ENCODE assay signal across 21 mouse cellular contexts in genomic region chr12:82209753-82210152, GRCm38 (mm10). TPM values are rescaled to one million over a fixed set of nuclear protein-coding genes. Genes with fewer than 3 reads are reported as not detected.
DNase-seq lines count a peak whose midpoint lies in the region; ATAC-seq lines count a peak whose summit lies in the region.
"Had no signal": no experiment of that assay in that cellular context is flagged by ENCODE, and none has a peak within 500 bp of the region (broad histone marks: within the 10 kb centered on the region; RNA-seq: fewer than 3 reads in every experiment).

No protein-coding gene starts in this region.

- H3K4me3 ChIP-seq in liver, embryonic 12.5 days: no peak overlapping the region
- H3K4me3 ChIP-seq: embryonic facial prominence, embryonic 12.5 days; forebrain, embryonic 15.5 days; heart, embryonic 15.5 days; hindbrain, embryonic 10.5 days had no signal

- 22% methylated on average over 2 of the region's 2 CpGs for WGBS in liver, embryonic 12.5 days (ENCODE audit: insufficient replicate concordance)

- peaks cover 6% of the 10 kb centered on the region for H3K4me1 ChIP-seq in liver, embryonic 12.5 days
- H3K4me1 ChIP-seq: forebrain, embryonic 15.5 days; hindbrain, embryonic 10.5 days had no signal

- DNase-seq in 416B (ENCODE audit: low read depth): peak; percentile 83
- DNase-seq in CD4-positive, CD25-positive, alpha-beta regulatory T cell, adult 2 months (ENCODE audit: low read depth, low spot score): peak; percentile 15
- peak; percentile 24 for DNase-seq in brain, adult 2 months (ENCODE audit: low read depth, low spot score)
- DNase-seq in left cerebral cortex, postnatal 4 days: no peak
- no peak for DNase-seq in right cerebral cortex, adult 18-20 months
- DNase-seq: adrenal gland, postnatal 14 days; cerebellum, adult 2 months; cerebellum, postnatal 10 days; gastrocnemius, postnatal 36 days; heart, adult 18-20 months; heart, postnatal 14 days had no signal

- H3K36me3 ChIP-seq in liver, embryonic 12.5 days: peaks cover 5% of the 10 kb centered on the region; the same call in 1 of the 2 replicates
- H3K36me3 ChIP-seq: forebrain, embryonic 15.5 days had no signal

- intact Hi-C loops in left cerebral cortex, postnatal 4 days (cut with DNase I): no loop called here

- no peaks in the 10 kb centered on the region for H3K9me3 ChIP-seq in liver, embryonic 12.5 days (replicated peaks)
- H3K9me3 ChIP-seq: embryonic facial prominence, embryonic 12.5 days; forebrain, embryonic 15.5 days; G1E; heart, embryonic 15.5 days; hindbrain, embryonic 10.5 days had no signal

- H3K27me3 ChIP-seq in liver, embryonic 12.5 days (replicated peaks): no peaks in the 10 kb centered on the region
- H3K27me3 ChIP-seq: embryonic facial prominence, embryonic 12.5 days; forebrain, embryonic 15.5 days; heart, embryonic 15.5 days had no signal

- no peak overlapping the region for H3K4me2 ChIP-seq in liver, embryonic 12.5 days
- H3K4me2 ChIP-seq: embryonic facial prominence, embryonic 12.5 days; forebrain, embryonic 15.5 days; heart, embryonic 11.5 days; heart, embryonic 15.5 days; hindbrain, embryonic 14.5 days had no signal

- no peak overlapping the region for H3K27ac ChIP-seq in liver, embryonic 12.5 days
- H3K27ac ChIP-seq: embryonic facial prominence, embryonic 12.5 days; forebrain, embryonic 15.5 days; heart, embryonic 15.5 days; hindbrain, embryonic 10.5 days; hindbrain, embryonic 14.5 days had no signal

- 0 out of 2 replicates have a peak, but pooled peaks have one; percentile 26 for ATAC-seq in megakaryocyte-erythroid progenitor cell, adult 5-6 weeks (replicated peaks; ENCODE audit: low FRiP score, low TSS enrichment, poor library complexity, severe bottlenecking)
- ATAC-seq in liver, embryonic 12.5 days: no peak
- ATAC-seq in megakaryocyte progenitor cell, adult 5-6 weeks (replicated peaks; ENCODE audit: poor library complexity): no peak
- ATAC-seq: forebrain, embryonic 15.5 days had no signal

- H3K9ac ChIP-seq in liver, embryonic 12.5 days: no peak overlapping the region
- H3K9ac ChIP-seq: embryonic facial prominence, embryonic 12.5 days; forebrain, embryonic 15.5 days; heart, embryonic 15.5 days; hindbrain, embryonic 14.5 days had no signal

RNA-seq across cellular contexts. Expression of gene Sipa1l1, which starts 40.6 kb away (rescaled TPM):
- 47.1 and 51.3 TPM in 2 replicates for total RNA-seq in megakaryocyte-erythroid progenitor cell, adult 5-6 weeks (2014; fragmentation: Nextera tagmentation)
- 26.9 and 49.6 TPM in 2 replicates for total RNA-seq in megakaryocyte-erythroid progenitor cell, adult 5-6 weeks (2017)
- polyA plus RNA-seq in liver, embryonic 12.5 days (2016; fragmentation: Nextera tagmentation; extraction: Ambion mirVana): 10.6 and 11.2 TPM in 2 replicates
- 20.8 and 29.9 TPM in 2 replicates for total RNA-seq in megakaryocyte progenitor cell, adult 5-6 weeks (2015)
- total RNA-seq in megakaryocyte progenitor cell, adult 5-6 weeks (2017): 26.9 and 28.3 TPM in 2 replicates
- 10 to 100 TPM; 76.5 to 80.0 TPM for total RNA-seq in left cerebral cortex, postnatal 4 days (2021)

Comparison
In these comparisons a context has a peak if more than half of its experiments do, and no peak if none do; other contexts are left out.
1. DNase-seq: peak in 416B (single experiment), CD4-positive, CD25-positive, alpha-beta regulatory T cell, adult 2 months (single experiment) and brain, adult 2 months (single experiment); none in left cerebral cortex, postnatal 4 days (single experiment) and right cerebral cortex, adult 18-20 months (single experiment).